Mouse (Mus musculus) frontal cortex, postnatal 14 days (tissue): ENCODE data around the gene Dgke.
"Not testable (repeated sequence)": the region's sequence is repeated elsewhere in the genome, so short reads cannot be mapped to it uniquely, and the experiment has no call there.

Source experiments
- DNase-seq, 2 experiments: peaks; one replicate each; pipeline ENCODE4 v3.0.0; 2022; ENCODE audit warnings: low spot score in 2 of 2

Dgke gene

GRCm38 (mm10) chr11:89002621-89003020, 64.0 kb downstream of the Dgke start:
- no peak for DNase-seq

- DNase-seq: no peak
Measured at GRCm38 (mm10) chr11:89002068-89002467, 64.6 kb downstream of the Dgke start.

GRCm38 (mm10) chr11:89001569-89001968, 65.1 kb downstream of the Dgke start:
- DNase-seq: no peak

- DNase-seq: no peak
Measured at GRCm38 (mm10) chr11:89000527-89000819, 66.2 kb downstream of the Dgke start.

GRCm38 (mm10) chr11:88999723-89000526, 66.7 kb downstream of the Dgke start:
- no peak for DNase-seq

- peak; percentile 40 to 44 for DNase-seq
Measured at GRCm38 (mm10) chr11:88998974-88999722, 67.5 kb downstream of the Dgke start, which contains the start of gene Trim25. Gene Trim25, plus strand, starts transcription at chr11:88999376.

- DNase-seq: no peak
Measured at GRCm38 (mm10) chr11:88998406-88998805, 68.2 kb downstream of the Dgke start.

- DNase-seq: not testable (repeated sequence)
Measured at GRCm38 (mm10) chr11:88997343-88997742, 69.3 kb downstream of the Dgke start.

- no peak for DNase-seq
Measured at GRCm38 (mm10) chr11:88996427-88996826, 70.2 kb downstream of the Dgke start.

GRCm38 (mm10) chr11:88995616-88996015, 71.0 kb downstream of the Dgke start:
- no peak for DNase-seq

GRCm38 (mm10) chr11:88994492-88994891, 72.2 kb downstream of the Dgke start:
- DNase-seq: no peak

GRCm38 (mm10) chr11:88993625-88994024, 73.0 kb downstream of the Dgke start:
- DNase-seq: peak in 1 of 2 experiments; percentile 44

GRCm38 (mm10) chr11:88993186-88993585, 73.5 kb downstream of the Dgke start:
- no peak for DNase-seq

- DNase-seq: no peak
Measured at GRCm38 (mm10) chr11:88989530-88989929, 77.1 kb downstream of the Dgke start.

- DNase-seq: no peak
Measured at GRCm38 (mm10) chr11:88988956-88989355, 77.7 kb downstream of the Dgke start.

- no peak for DNase-seq
Measured at GRCm38 (mm10) chr11:88986616-88987015, 80.0 kb downstream of the Dgke start.
